Mouse (Mus musculus) kidney, adult 2 months (tissue): ENCODE results near the gene Cc2d1a. TPM values are rescaled to one million over a fixed set of nuclear protein-coding genes. Genes with fewer than 3 reads are reported as not detected.

Source experiments
- DNase-seq: peaks from one replicate; pipeline ENCODE4 v3.0.0; 2021
- H3K27ac ChIP-seq: fragments of 200-500 bp; 2 replicates; pipeline ENCODE4 v1.5.1; 2012; ENCODE audit warnings: low read depth, low read length, control low read depth, inconsistent platforms; ENCODE audit not compliant: insufficient read depth
- H3K27me3 ChIP-seq: fragments of 200-500 bp; replicated peaks from 2 replicates; pipeline ENCODE4 v1.6.1; 2012; ENCODE audit warnings: mild to moderate bottlenecking, moderate library complexity, low read length, inconsistent platforms; ENCODE audit not compliant: control insufficient read depth, insufficient read depth
- H3K36me3 ChIP-seq: fragments of 200-500 bp; 2 replicates; pipeline ENCODE4 v1.6.1; 2012; ENCODE audit warnings: mild to moderate bottlenecking, moderate library complexity, low read length, inconsistent platforms; ENCODE audit not compliant: control insufficient read depth, insufficient read depth
- H3K4me1 ChIP-seq: fragments of 200-500 bp; 2 replicates; pipeline ENCODE4 v1.6.1; 2011; ENCODE audit warnings: low read length; ENCODE audit not compliant: control insufficient read depth, insufficient read depth
- H3K4me3 ChIP-seq: fragments of 200-500 bp; 2 replicates; pipeline ENCODE4 v1.5.1; 2011; ENCODE audit warnings: mild to moderate bottlenecking, low read depth, low read length, control low read depth; ENCODE audit not compliant: insufficient read depth
- CTCF ChIP-seq: fragments of 200-500 bp; conservative IDR thresholded peaks from 2 replicates; pipeline ENCODE4 v1.5.1; 2011; ENCODE audit warnings: low read depth, mild to moderate bottlenecking, control low read depth, low read length, moderate library complexity, mixed read lengths; ENCODE audit not compliant: insufficient read depth, insufficient read length
- POLR2A ChIP-seq: fragments of 200-500 bp; IDR thresholded peaks from one replicate; pipeline ENCODE4 v1.6.1; 2011; ENCODE audit warnings: low read depth, low read length, control low read depth
- WGBS: fragments of 180-500 bp; shearing (Covaris S2); methylation state at CpG from one replicate; pipeline ENCODE4 v1.1.7; 2018; 5-methylcytosine and 5-hydroxymethylcytosine counted together
- polyA plus RNA-seq: library from polyadenylated mRNA; depleted of rRNA; stranded (reverse); fragments of >200 nt; gene quantifications from 2 replicates; pipeline ENCODE4 v1.2.3, GENCODE M21; 2012

Cc2d1a gene
- polyA plus RNA-seq, 1 experiment = 24.1 TPM

GRCm38 (mm10) chr8:84176560-84176959 lies 28.8 kb upstream of the Cc2d1a start:
- Histone ChIP-seq H3K27me3 (no peaks in the 10 kb centered on the region), H3K36me3 (no peaks in the 10 kb centered on the region), H3K4me3 (no peak overlapping the region), H3K27ac (no peak overlapping the region), H3K4me1 (no peaks in the 10 kb centered on the region)
- 19% methylated on average over 3 of the region's 3 CpGs for WGBS
- no peak for TF ChIP-seq POLR2A
- TF ChIP-seq CTCF = no peak
- DNase-seq = no peak

DNA sequence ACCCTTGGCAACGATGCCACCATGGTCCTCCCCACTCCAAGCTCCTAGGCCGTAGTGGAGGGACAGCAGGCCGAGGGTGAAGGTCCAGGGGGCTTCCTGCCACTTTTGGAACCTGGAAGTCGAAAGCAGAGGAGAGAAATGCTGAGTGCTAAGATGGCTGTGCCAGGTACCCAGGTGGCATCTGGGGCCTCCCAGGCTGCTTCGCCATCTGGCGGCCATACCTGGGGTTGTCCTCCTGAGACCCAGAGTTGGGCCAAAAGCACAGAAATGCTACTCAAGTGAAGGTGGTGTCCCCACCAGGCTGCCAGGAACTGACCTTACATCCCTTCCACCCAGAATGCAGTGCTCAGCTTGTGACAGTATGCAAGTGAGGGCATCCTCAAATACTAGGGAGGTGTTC lies 26.1 kb upstream of the Cc2d1a start:
- Histone ChIP-seq H3K4me3 (no peak overlapping the region), H3K27me3 (no peaks in the 10 kb centered on the region), H3K4me1 (no peaks in the 10 kb centered on the region), H3K27ac (no peak overlapping the region), H3K36me3 (no peaks in the 10 kb centered on the region)
- WGBS = 75% methylated on average over 6 of the region's 6 CpGs
- TF ChIP-seq POLR2A (no peak), CTCF (peak; percentile 67)
- peak; percentile 19 for DNase-seq

DNA sequence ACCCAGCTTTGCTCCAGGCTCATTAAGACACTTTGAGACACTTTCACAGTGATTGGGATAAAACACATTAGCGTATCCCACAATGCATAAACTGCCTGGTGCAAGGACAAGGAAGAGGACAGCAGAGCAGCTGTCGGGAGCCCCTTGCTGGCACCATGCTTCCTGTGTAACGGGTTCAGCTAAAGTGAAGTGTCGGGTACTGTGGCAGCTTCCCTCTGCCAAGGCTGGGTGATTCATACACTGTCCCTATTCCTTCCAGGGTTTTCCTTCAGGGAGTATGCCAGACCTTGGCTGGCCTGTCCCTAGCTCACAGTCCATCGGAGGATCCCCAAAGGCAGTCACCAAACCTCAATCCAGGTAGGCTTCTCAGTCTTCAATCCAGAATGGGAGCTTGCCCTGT lies 22.4 kb upstream of the Cc2d1a start:
- WGBS = 80% methylated on average over 5 of the region's 5 CpGs
- no peaks in the 10 kb centered on the region for H3K36me3 ChIP-seq
- H3K27ac ChIP-seq = no peak overlapping the region
- TF ChIP-seq POLR2A (no peak), CTCF (no peak)
- no peak overlapping the region for H3K4me3 ChIP-seq
- no peaks in the 10 kb centered on the region for H3K4me1 ChIP-seq
- no peaks in the 10 kb centered on the region for H3K27me3 ChIP-seq
- no peak for DNase-seq

DNA sequence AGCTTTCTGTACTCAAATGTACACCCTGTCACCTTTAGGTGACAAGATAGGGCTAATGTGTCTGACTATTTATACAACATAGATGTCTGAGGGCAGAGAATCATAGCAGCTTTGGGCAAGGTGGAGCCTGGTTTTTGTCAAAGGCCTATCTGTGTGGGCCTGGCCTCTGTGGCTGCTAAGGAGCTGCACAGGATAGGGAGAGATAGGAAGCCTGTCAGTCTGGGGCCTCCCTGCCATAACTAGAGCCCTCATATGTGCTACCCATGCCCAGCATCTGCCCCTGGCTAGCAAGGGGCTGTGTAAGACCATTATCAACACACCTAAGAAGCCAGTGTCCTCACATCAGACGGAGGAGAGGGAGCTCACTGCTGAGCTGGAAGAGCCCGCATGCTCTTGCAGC lies 20.0 kb upstream of the Cc2d1a start:
- H3K27ac ChIP-seq = no peak overlapping the region
- no peak overlapping the region for H3K4me3 ChIP-seq
- H3K27me3 ChIP-seq = no peaks in the 10 kb centered on the region
- no peaks in the 10 kb centered on the region for H3K36me3 ChIP-seq
- DNase-seq = no peak
- 97% methylated on average over 2 of the region's 2 CpGs for WGBS
- no peak for TF ChIP-seq POLR2A
- no peak for TF ChIP-seq CTCF
- no peaks in the 10 kb centered on the region for H3K4me1 ChIP-seq

DNA sequence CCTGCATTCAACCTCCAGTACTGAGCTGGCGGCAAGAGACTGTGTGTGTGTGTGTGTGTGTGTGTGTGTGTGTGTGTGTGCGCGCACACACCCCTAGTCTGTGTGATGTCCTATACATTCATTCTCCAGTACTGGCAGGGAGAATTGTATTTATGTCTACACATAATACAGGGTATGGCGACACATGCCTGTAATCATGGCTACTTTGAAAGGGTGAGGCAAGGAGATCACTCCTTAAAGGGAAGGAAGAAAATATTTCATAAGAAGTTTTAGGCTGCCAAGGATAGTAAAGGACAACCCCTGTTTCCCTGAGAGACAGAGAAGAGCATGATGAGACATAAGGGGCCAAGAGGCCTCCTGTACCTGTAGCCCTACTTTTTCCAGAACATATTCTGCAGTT lies 9.9 kb upstream of the Cc2d1a start:
- TF ChIP-seq CTCF (no peak), POLR2A (no peak)
- H3K27ac ChIP-seq = no peak overlapping the region
- no peak overlapping the region for H3K4me3 ChIP-seq
- WGBS = 100% methylated on average over 4 of the region's 4 CpGs
- no peaks in the 10 kb centered on the region for H3K27me3 ChIP-seq
- DNase-seq = no peak
- H3K36me3 ChIP-seq = no peaks in the 10 kb centered on the region
- H3K4me1 ChIP-seq = no peaks in the 10 kb centered on the region

DNA sequence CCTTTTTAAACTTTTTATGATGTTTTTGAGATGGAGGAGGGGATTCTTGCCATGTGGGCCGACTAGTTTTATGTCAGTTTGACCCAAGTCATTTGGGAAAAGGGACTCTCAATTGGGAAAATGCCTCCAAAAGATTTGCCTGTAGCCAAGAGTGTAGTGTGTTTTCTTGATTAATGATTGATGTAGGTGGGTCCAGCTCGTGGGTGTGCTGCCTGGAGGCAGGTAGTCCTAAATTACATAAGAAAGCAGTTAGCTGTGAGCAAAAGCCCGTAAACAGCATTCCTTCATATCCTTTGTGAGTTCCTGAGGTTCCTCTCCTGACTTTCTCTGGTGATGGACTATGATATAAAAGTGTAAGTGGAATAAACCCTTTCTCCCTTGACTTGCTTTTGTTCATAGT lies 1.4 kb upstream of the Cc2d1a start:
- Histone ChIP-seq H3K27ac (peak overlapping the region; percentile 32; the same call in 1 of the 2 replicates), H3K4me1 (peaks cover 12% of the 10 kb centered on the region), H3K4me3 (no peak overlapping the region), H3K27me3 (no peaks in the 10 kb centered on the region), H3K36me3 (no peaks in the 10 kb centered on the region)
- 23% methylated on average over 3 of the region's 3 CpGs for WGBS
- DNase-seq = peak; percentile 36
- no peak for TF ChIP-seq POLR2A
- no peak for TF ChIP-seq CTCF

GRCm38 (mm10) chr8:84148531-84148850 lies 755 bp upstream of the Cc2d1a start:
- no peak for DNase-seq
- TF ChIP-seq CTCF = no peak
- TF ChIP-seq POLR2A = no peak
- 73% methylated on average over 5 of the region's 5 CpGs for WGBS
- H3K36me3 ChIP-seq = no peaks in the 10 kb centered on the region
- peaks cover 12% of the 10 kb centered on the region for H3K4me1 ChIP-seq
- H3K27me3 ChIP-seq = no peaks in the 10 kb centered on the region
- H3K4me3 ChIP-seq = no peak overlapping the region
- H3K27ac ChIP-seq = peak overlapping the region; percentile 2; the same call in 1 of the 2 replicates

DNA sequence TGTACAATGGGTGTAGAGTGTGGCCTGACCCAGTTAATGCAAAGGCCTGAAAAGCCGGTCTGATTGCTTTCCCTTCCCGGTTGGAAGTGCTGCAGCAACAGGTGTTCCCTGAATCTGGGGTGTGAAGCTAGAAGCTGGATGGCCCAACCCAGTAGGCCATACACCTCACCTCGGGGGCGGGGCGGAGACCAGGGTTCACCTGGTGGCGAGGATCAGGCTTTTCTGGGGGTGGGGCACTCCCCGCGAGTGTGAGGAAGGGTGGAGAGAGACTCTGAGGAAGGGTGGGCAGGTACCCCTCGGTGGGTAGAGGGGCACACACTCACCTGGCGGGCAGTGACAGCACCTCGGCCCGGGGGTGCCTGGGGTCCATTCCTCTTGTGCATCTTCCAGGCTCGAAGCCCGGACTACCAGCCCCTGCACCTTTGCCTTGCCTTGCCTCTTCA lies 391 bp downstream of the Cc2d1a start:
- Histone ChIP-seq H3K27ac (peak overlapping the region; percentile 14), H3K4me3 (peak overlapping the region; percentile 63), H3K36me3 (no peaks in the 10 kb centered on the region), H3K4me1 (peaks cover 12% of the 10 kb centered on the region), H3K27me3 (no peaks in the 10 kb centered on the region)
- 5% methylated on average over 14 of the region's 14 CpGs for WGBS
- peak; percentile 63 for DNase-seq
- TF ChIP-seq CTCF (no peak), POLR2A (no peak)
